Mouse (Mus musculus) liver, postnatal 0 days (tissue): ENCODE measurements around the gene Rgs4.

ENCODE experiments used
- CTCF ChIP-seq: sonication (generic); IDR thresholded peaks from 2 replicates; pipeline ENCODE4 v1.5.1; 2016; ENCODE audit warnings: antibody characterized with exemption, low read depth
- EP300 ChIP-seq: IDR thresholded peaks from 2 replicates; pipeline ENCODE4 v1.6.1; 2016; ENCODE audit warnings: antibody characterized with exemption, low read depth, mild to moderate bottlenecking

DNA sequence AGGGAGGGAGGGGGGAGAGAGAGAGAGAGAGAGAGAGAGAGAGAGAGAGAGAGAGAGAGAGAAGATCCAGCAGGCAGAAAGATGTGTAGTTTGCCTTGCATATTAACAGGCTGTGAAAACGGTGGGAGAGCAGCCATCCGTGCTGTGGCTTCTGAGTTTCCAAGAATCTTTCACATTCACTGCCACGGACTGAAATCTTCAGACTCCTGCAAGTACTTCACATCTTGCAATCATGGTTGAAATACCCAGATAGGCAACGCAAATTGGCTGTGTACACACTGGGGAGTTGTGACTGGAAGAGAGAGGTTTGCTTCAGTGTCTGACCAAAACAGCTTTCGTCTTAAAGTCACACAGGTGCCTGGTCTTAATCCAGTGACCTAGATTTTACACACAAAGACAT lies 997 bp upstream of the Rgs4 start:
- TF ChIP-seq CTCF (no peak), EP300 (no peak)
